Mouse (Mus musculus): ENCODE data around the gene Gnat2. TPM values are rescaled to one million over a fixed set of nuclear protein-coding genes. Genes with fewer than 3 reads are reported as not detected.

Gene Gnat2
- total and polyA plus RNA-seq, 3 experiments, result 0.11 TPM; not detected in 2

- H3K27me3 ChIP-seq (ENCODE audit: control insufficient read depth, insufficient read depth, low read length), result no peaks in the 10 kb centered on the region
- TF ChIP-seq CTCF (IDR thresholded peaks at IDR 0.05) (peak; percentile 99), EP300 (IDR thresholded peaks at IDR 0.05; ENCODE audit: insufficient read depth, low read depth, low read length) (no peak), POLR2A (IDR thresholded peaks at IDR 0.05; ENCODE audit: insufficient read depth, low read depth, low read length) (no peak)
- peak; percentile 39 to 52 for DNase-seq
- 0 out of 2 replicates have a peak overlapping the region, but pooled peaks have one; percentile 60 for H3K9ac ChIP-seq (ENCODE audit: low read depth, low read length)
- no peak overlapping the region for H3K27ac ChIP-seq
- no peak overlapping the region for H3K4me3 ChIP-seq
- H3K79me2 ChIP-seq (replicated peaks; ENCODE audit: control insufficient read depth, insufficient read depth, low read length), result no peaks in the 10 kb centered on the region
- no peaks in the 10 kb centered on the region for H3K36me3 ChIP-seq (ENCODE audit: control insufficient read depth, insufficient read depth, low read length)
- intact Hi-C loops (cut with DNase I), result loop anchor here (1.0 to 5.0 kb wide), 6 partner anchors 44 to 364 kb away; partner anchors contain the start of genes Ahcyl1 and Gstm1
- no peaks in the 10 kb centered on the region; the same call in 1 of the 2 replicates for H3K4me1 ChIP-seq (ENCODE audit: control insufficient read depth, insufficient read depth, low read length)
- WGBS, result 11% methylated on average over 7 of the region's 7 CpGs
These were observed 31.2 kb upstream of the Gnat2 start for GRCm38 (mm10) chr3:108061420-108061819.

GRCm38 (mm10) chr3:108062648-108063047 is 29.9 kb upstream of the Gnat2 start:
- H3K36me3 ChIP-seq (ENCODE audit: control insufficient read depth, insufficient read depth, low read length), result no peaks in the 10 kb centered on the region
- WGBS, result 83% methylated on average over 8 of the region's 8 CpGs
- H3K4me3 ChIP-seq, result no peak overlapping the region
- no peaks in the 10 kb centered on the region for H3K79me2 ChIP-seq (replicated peaks; ENCODE audit: control insufficient read depth, insufficient read depth, low read length)
- H3K4me1 ChIP-seq (ENCODE audit: control insufficient read depth, insufficient read depth, low read length), result no peaks in the 10 kb centered on the region; the same call in 1 of the 2 replicates
- DNase-seq, result no peak
- no peaks in the 10 kb centered on the region for H3K27me3 ChIP-seq (ENCODE audit: control insufficient read depth, insufficient read depth, low read length)
- H3K9ac ChIP-seq (ENCODE audit: low read depth, low read length), result no peak overlapping the region
- no peak overlapping the region for H3K27ac ChIP-seq
- intact Hi-C loops (cut with DNase I), result loop anchor here (5.0 kb wide), 2 partner anchors 45 to 365 kb away; partner anchors contain the start of genes Ahcyl1 and Gstm1
- no peak for TF ChIP-seq POLR2A (IDR thresholded peaks at IDR 0.05; ENCODE audit: insufficient read depth, low read depth, low read length)
- TF ChIP-seq CTCF (IDR thresholded peaks at IDR 0.05), result no peak
- no peak for TF ChIP-seq EP300 (IDR thresholded peaks at IDR 0.05; ENCODE audit: insufficient read depth, low read depth, low read length)

- TF ChIP-seq POLR2A (IDR thresholded peaks at IDR 0.05; ENCODE audit: insufficient read depth, low read depth, low read length), result no peak
- TF ChIP-seq EP300 (IDR thresholded peaks at IDR 0.05; ENCODE audit: insufficient read depth, low read depth, low read length), result no peak
- TF ChIP-seq CTCF (IDR thresholded peaks at IDR 0.05), result no peak
- 47% methylated on average over 4 of the region's 4 CpGs for WGBS
These were observed 27.9 kb upstream of the Gnat2 start for GRCm38 (mm10) chr3:108064672-108065071.

GRCm38 (mm10) chr3:108065551-108065950 is 27.0 kb upstream of the Gnat2 start:
- intact Hi-C loops (cut with DNase I), result no loop called here
- DNase-seq, result no peak
- Histone ChIP-seq H3K9ac (ENCODE audit: low read depth, low read length) (no peak overlapping the region), H3K27me3 (ENCODE audit: control insufficient read depth, insufficient read depth, low read length) (no peaks in the 10 kb centered on the region), H3K4me3 (no peak overlapping the region), H3K79me2 (replicated peaks; ENCODE audit: control insufficient read depth, insufficient read depth, low read length) (no peaks in the 10 kb centered on the region), H3K36me3 (ENCODE audit: control insufficient read depth, insufficient read depth, low read length) (no peaks in the 10 kb centered on the region), H3K27ac (no peak overlapping the region), H3K4me1 (ENCODE audit: control insufficient read depth, insufficient read depth, low read length) (no peaks in the 10 kb centered on the region; the same call in 1 of the 2 replicates)
- TF ChIP-seq POLR2A (IDR thresholded peaks at IDR 0.05; ENCODE audit: insufficient read depth, low read depth, low read length) (no peak), EP300 (IDR thresholded peaks at IDR 0.05; ENCODE audit: insufficient read depth, low read depth, low read length) (no peak), CTCF (IDR thresholded peaks at IDR 0.05) (no peak)
- WGBS, result 68% methylated on average over 9 of the region's 9 CpGs

More at GRCm38 (mm10) chr3:108064672-108065071, 27.9 kb upstream of the Gnat2 start:
- Histone ChIP-seq H3K27me3 (ENCODE audit: control insufficient read depth, insufficient read depth, low read length) (no peaks in the 10 kb centered on the region), H3K79me2 (replicated peaks; ENCODE audit: control insufficient read depth, insufficient read depth, low read length) (no peaks in the 10 kb centered on the region), H3K9ac (ENCODE audit: low read depth, low read length) (no peak overlapping the region), H3K36me3 (ENCODE audit: control insufficient read depth, insufficient read depth, low read length) (no peaks in the 10 kb centered on the region), H3K27ac (no peak overlapping the region), H3K4me1 (ENCODE audit: control insufficient read depth, insufficient read depth, low read length) (no peaks in the 10 kb centered on the region; the same call in 1 of the 2 replicates), H3K4me3 (no peak overlapping the region)
- intact Hi-C loops (cut with DNase I), result loop anchor here (5.0 kb wide), 2 partner anchors 47 to 367 kb away; partner anchors contain the start of genes Ahcyl1 and Gstm1
- DNase-seq, result no peak

GRCm38 (mm10) chr3:108067370-108067934 is 25.1 kb upstream of the Gnat2 start:
- H3K9ac ChIP-seq (ENCODE audit: low read depth, low read length), result no peak overlapping the region
- TF ChIP-seq CTCF (IDR thresholded peaks at IDR 0.05), result no peak
- TF ChIP-seq EP300 (IDR thresholded peaks at IDR 0.05; ENCODE audit: insufficient read depth, low read depth, low read length), result no peak
- no peak for TF ChIP-seq POLR2A (IDR thresholded peaks at IDR 0.05; ENCODE audit: insufficient read depth, low read depth, low read length)
- no peak overlapping the region for H3K4me3 ChIP-seq
- H3K36me3 ChIP-seq (ENCODE audit: control insufficient read depth, insufficient read depth, low read length), result no peaks in the 10 kb centered on the region
- H3K79me2 ChIP-seq (replicated peaks; ENCODE audit: control insufficient read depth, insufficient read depth, low read length), result no peaks in the 10 kb centered on the region
- H3K27me3 ChIP-seq (ENCODE audit: control insufficient read depth, insufficient read depth, low read length), result no peaks in the 10 kb centered on the region
- no peak for DNase-seq
- intact Hi-C loops (cut with DNase I), result no loop called here
- H3K4me1 ChIP-seq (ENCODE audit: control insufficient read depth, insufficient read depth, low read length), result no peaks in the 10 kb centered on the region; the same call in 1 of the 2 replicates
- WGBS, result 55% methylated on average over 6 of the region's 6 CpGs
- H3K27ac ChIP-seq, result no peak overlapping the region

- Histone ChIP-seq H3K79me2 (replicated peaks; ENCODE audit: control insufficient read depth, insufficient read depth, low read length) (no peaks in the 10 kb centered on the region), H3K4me3 (no peak overlapping the region), H3K36me3 (ENCODE audit: control insufficient read depth, insufficient read depth, low read length) (no peaks in the 10 kb centered on the region), H3K9ac (ENCODE audit: low read depth, low read length) (no peak overlapping the region), H3K4me1 (ENCODE audit: control insufficient read depth, insufficient read depth, low read length) (no peaks in the 10 kb centered on the region; the same call in 1 of the 2 replicates), H3K27ac (no peak overlapping the region), H3K27me3 (ENCODE audit: control insufficient read depth, insufficient read depth, low read length) (no peaks in the 10 kb centered on the region)
- intact Hi-C loops (cut with DNase I), result no loop called here
- WGBS, result 12% methylated on average over 1 of the region's 1 CpGs
- DNase-seq, result no peak
- TF ChIP-seq POLR2A (IDR thresholded peaks at IDR 0.05; ENCODE audit: insufficient read depth, low read depth, low read length) (no peak), CTCF (IDR thresholded peaks at IDR 0.05) (no peak), EP300 (IDR thresholded peaks at IDR 0.05; ENCODE audit: insufficient read depth, low read depth, low read length) (no peak)
These were observed 23.8 kb upstream of the Gnat2 start for GRCm38 (mm10) chr3:108068826-108069225.

All from heart, adult 2 months (tissue).